Mouse (Mus musculus): ENCODE results near the gene Map3k20. TPM values are rescaled to one million over a fixed set of nuclear protein-coding genes. Genes with fewer than 3 reads are reported as not detected.

Map3k20 gene
- polyA plus RNA-seq, 1 experiment from 2014 or later, result 4.4 TPM

DNA sequence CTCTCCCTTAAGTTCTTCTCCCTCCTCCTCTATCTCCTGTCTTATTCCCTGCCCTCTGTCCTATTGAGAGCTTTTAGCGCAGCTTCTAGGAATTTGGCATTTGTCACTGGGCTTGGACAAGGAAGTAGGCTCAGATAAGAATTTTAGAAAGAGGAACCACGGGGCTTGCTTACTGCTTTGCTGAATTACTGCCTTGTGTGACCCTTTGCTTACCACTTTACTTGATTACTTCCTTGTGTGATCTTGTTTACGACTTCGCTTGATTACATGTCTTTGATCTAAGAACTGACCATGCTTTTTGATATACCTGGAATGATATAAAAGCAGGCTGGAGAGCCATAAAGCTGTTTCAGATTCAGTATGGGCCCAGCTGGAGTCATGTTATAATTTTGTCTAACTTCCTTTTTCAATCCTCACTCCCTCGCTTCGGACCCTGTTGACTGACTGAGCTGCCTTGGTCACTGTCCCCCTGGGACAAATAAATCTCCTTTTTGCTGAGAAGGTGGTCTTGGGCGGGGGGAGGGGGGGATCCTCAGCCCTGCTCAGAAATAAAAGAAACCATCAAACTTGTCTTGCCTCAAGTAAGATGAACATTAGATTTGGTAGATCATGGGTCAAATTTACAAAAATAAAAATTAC, 179.1 kb downstream of the Map3k20 start:
- no peaks in the 10 kb centered on the region for H3K27me3 ChIP-seq (ENCODE audit: control insufficient read depth, insufficient read depth, low read depth, low read length)
- H3K27ac ChIP-seq (ENCODE audit: low read length), result no peak overlapping the region
- no peaks in the 10 kb centered on the region for H3K36me3 ChIP-seq (ENCODE audit: control insufficient read depth, insufficient read depth, low read length)
- no peaks in the 10 kb centered on the region for H3K9me3 ChIP-seq (replicated peaks; ENCODE audit: control insufficient read depth, low read length, poor library complexity, severe bottlenecking)
- no peak for ATAC-seq
- WGBS, result 76% methylated on average over 7 of the region's 7 CpGs
- H3K9ac ChIP-seq (ENCODE audit: low read depth, low read length), result no peak overlapping the region
- H3K4me1 ChIP-seq (ENCODE audit: control insufficient read depth, insufficient read depth, low read length), result no peaks in the 10 kb centered on the region
- H3K4me2 ChIP-seq (ENCODE audit: low read length), result no peak overlapping the region
- H3K4me3 ChIP-seq (ENCODE audit: low read depth, low read length), result no peak overlapping the region

DNA sequence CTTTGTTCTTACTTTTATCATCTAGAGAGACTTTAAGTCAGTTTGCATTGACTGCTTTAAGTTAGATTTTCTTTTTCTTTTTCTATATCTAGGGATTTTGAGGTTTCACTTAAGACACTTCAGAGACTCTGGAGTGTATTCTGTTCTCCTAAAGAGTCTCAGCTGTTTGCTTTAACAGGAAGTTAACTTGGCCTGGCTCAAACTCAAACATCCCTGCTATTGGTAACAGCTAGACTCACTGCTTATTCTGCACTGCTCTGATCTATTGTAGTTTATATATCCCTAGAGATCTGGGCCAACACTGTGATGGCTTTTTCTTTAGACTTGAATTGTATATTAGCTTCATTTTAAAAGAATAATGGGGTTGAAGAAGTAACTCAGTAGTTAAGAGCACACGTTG, 182.2 kb downstream of the Map3k20 start:
- H3K4me3 ChIP-seq (ENCODE audit: low read depth, low read length), result no peak overlapping the region
- WGBS, result 88% methylated on average over 1 of the region's 1 CpGs

DNA sequence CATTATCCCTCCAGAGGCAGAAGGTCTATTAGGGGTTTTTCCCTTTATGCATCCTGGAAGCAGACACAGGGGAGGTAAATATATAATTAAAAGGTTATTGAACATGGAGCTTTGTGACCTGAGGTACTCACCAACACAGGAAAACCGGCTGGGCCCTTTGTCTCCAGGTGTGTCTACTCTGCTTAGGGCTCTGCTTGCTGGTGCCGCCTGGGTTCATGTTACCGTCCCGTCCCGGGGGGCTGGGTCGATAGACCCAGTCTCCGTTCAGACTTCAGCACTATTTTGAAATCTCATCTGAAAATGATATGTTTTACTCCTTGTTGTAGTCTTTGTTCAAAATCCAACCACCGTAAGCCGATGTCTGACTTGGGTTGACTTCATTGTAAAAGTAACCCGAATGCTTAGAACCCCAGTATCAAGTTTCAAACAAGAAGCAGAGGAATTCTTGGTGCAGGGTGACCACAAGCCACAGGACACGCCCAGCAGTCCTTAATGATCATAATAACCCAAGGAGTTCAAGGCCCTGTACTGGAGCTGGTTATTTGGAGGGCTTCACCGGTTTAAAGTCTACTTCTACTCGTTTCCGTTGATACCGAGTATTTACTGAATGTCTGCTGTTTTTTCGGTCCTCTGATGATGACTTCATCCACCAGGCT, 186.1 kb downstream of the Map3k20 start:
- Histone ChIP-seq H3K4me2 (ENCODE audit: low read length) (no peak overlapping the region), H3K9me3 (replicated peaks; ENCODE audit: control insufficient read depth, low read length, poor library complexity, severe bottlenecking) (no peaks in the 10 kb centered on the region), H3K27me3 (ENCODE audit: control insufficient read depth, insufficient read depth, low read depth, low read length) (peaks cover 7% of the 10 kb centered on the region), H3K4me3 (ENCODE audit: low read depth, low read length) (no peak overlapping the region), H3K4me1 (ENCODE audit: control insufficient read depth, insufficient read depth, low read length) (peaks cover 3% of the 10 kb centered on the region; the same call in 1 of the 2 replicates), H3K36me3 (ENCODE audit: control insufficient read depth, insufficient read depth, low read length) (no peaks in the 10 kb centered on the region), H3K27ac (ENCODE audit: low read length) (no peak overlapping the region), H3K9ac (ENCODE audit: low read depth, low read length) (no peak overlapping the region)
- no peak for ATAC-seq
- 84% methylated on average over 16 of the region's 16 CpGs for WGBS

More for the DNA sequence above, 182.2 kb downstream of the Map3k20 start:
- no peak overlapping the region for H3K27ac ChIP-seq (ENCODE audit: low read length)
- H3K4me1 ChIP-seq (ENCODE audit: control insufficient read depth, insufficient read depth, low read length), result no peaks in the 10 kb centered on the region
- no peak overlapping the region for H3K9ac ChIP-seq (ENCODE audit: low read depth, low read length)
- no peaks in the 10 kb centered on the region for H3K9me3 ChIP-seq (replicated peaks; ENCODE audit: control insufficient read depth, low read length, poor library complexity, severe bottlenecking)
- no peaks in the 10 kb centered on the region for H3K36me3 ChIP-seq (ENCODE audit: control insufficient read depth, insufficient read depth, low read length)
- ATAC-seq, result no peak
- no peak overlapping the region for H3K4me2 ChIP-seq (ENCODE audit: low read length)
- no peaks in the 10 kb centered on the region for H3K27me3 ChIP-seq (ENCODE audit: control insufficient read depth, insufficient read depth, low read depth, low read length)

DNA sequence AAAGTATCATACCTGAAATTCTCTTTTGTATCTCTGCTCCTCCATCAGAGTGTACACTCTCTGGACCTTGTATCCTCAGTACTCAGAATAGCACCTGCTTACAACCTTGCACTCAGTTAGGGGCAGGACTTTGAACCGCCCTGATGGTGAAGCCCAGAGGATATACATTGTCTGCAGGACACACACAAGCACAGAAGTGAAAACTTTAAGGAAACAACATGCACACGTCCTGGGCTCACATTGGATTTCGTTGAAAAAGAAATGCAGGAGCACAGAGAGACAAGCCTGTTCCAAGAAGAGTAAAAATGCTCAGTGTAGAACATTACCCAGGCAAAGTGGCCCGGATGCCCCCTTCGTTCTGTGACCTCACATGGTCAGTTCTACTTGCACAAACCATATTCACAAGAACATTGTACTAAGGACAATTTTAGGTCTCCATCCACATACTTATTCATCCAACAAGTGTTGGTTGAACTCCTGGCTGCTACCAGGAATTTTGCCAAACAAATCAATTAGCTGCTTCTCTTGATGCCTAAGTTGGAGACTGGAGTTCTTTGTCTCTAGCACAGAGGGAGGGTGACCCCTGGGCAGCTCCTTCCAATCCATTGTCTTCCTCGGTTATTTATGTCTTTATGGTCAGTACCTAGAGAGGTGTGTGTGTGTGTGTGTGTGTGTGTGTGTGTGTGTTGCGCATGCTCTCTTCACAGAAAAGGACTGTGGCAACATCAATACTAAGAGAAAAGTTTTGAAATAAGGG, 189.3 kb downstream of the Map3k20 start:
- Histone ChIP-seq H3K4me2 (ENCODE audit: low read length) (no peak overlapping the region), H3K27ac (ENCODE audit: low read length) (no peak overlapping the region)
- 18% methylated on average over 7 of the region's 7 CpGs for WGBS

DNA sequence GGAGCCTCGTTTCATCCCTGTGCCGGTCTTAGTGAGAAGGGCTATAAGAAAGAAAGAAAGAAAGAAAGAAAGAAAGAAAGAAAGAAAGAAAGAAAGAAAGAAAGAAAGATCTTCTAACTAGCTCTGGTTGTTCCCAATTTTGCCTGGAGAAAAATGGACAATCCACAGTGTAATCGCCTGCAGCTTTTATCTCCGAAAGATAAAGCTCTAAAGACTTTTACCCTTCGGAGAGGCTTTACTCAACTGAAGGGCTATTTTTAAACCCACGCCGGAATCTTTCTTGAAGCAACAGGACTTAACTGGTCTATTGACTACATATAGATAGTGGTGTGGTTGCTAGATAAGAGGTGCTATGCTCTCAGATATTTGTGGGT, 190.0 kb downstream of the Map3k20 start:
- H3K4me1 ChIP-seq (ENCODE audit: control insufficient read depth, insufficient read depth, low read length), result peaks cover 7% of the 10 kb centered on the region; the same call in 1 of the 2 replicates
- H3K36me3 ChIP-seq (ENCODE audit: control insufficient read depth, insufficient read depth, low read length), result no peaks in the 10 kb centered on the region
- H3K9me3 ChIP-seq (replicated peaks; ENCODE audit: control insufficient read depth, low read length, poor library complexity, severe bottlenecking), result no peaks in the 10 kb centered on the region
- peaks cover 7% of the 10 kb centered on the region for H3K27me3 ChIP-seq (ENCODE audit: control insufficient read depth, insufficient read depth, low read depth, low read length)
- peak overlapping the region; percentile 74 for H3K4me2 ChIP-seq (ENCODE audit: low read length)
- ATAC-seq, result no peak
- H3K9ac ChIP-seq (ENCODE audit: low read depth, low read length), result peak overlapping the region; percentile 64; the same call in 1 of the 2 replicates
- H3K4me3 ChIP-seq (ENCODE audit: low read depth, low read length), result peak overlapping the region; percentile 68
- H3K27ac ChIP-seq (ENCODE audit: low read length), result no peak overlapping the region
- WGBS, result 1% methylated on average over 7 of the region's 7 CpGs

More for the DNA sequence above, 189.3 kb downstream of the Map3k20 start:
- peaks cover 7% of the 10 kb centered on the region for H3K27me3 ChIP-seq (ENCODE audit: control insufficient read depth, insufficient read depth, low read depth, low read length)
- no peak for ATAC-seq
- no peaks in the 10 kb centered on the region for H3K36me3 ChIP-seq (ENCODE audit: control insufficient read depth, insufficient read depth, low read length)
- no peaks in the 10 kb centered on the region for H3K9me3 ChIP-seq (replicated peaks; ENCODE audit: control insufficient read depth, low read length, poor library complexity, severe bottlenecking)
- H3K4me1 ChIP-seq (ENCODE audit: control insufficient read depth, insufficient read depth, low read length), result peaks cover 7% of the 10 kb centered on the region; the same call in 1 of the 2 replicates
- H3K9ac ChIP-seq (ENCODE audit: low read depth, low read length), result no peak overlapping the region
- H3K4me3 ChIP-seq (ENCODE audit: low read depth, low read length), result no peak overlapping the region

DNA sequence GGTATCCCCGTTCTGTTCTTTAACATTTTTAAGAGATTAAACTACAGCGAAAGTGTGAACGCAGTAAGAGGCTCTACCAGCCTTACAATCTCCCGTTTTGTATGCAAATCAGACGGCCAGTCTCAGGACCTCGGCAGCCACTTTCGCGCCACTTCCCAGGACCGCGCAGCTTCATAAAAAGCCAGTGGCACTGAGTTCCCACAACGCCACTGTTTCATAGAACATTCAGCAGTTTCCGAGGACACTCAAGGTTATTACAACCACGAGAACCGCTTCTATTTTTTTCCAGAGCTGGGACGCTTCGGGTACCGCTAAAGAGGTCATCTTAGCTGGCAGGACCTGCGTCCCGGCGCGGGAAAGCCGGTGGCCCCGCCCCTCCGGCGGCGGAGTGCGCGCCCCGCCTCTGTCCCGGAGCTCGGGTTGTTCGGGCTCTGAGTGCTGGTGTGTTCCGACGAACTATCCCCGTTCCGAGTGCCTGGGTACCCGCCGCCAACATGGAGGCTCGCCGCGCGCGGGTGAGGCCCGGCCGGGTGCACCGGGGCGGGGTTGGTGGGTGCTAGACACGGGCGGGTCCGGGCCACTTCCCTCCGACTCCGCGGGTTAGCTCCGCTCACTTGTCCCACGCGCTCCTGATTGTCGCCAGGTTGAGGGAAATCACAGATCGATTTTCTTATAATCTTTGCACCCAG, 190.5 kb downstream of the Map3k20 start, which contains the start of gene Cdca7:
Gene Cdca7, plus strand, starts transcription at position 363 of the 689 bp plus-strand sequence.
- H3K4me2 ChIP-seq (ENCODE audit: low read length), result peak within 1 kb of the TSS; percentile 74
- peak within 1 kb of the TSS; percentile 64 for H3K9ac ChIP-seq (ENCODE audit: low read depth, low read length)
- H3K36me3 ChIP-seq (ENCODE audit: control insufficient read depth, insufficient read depth, low read length), result no peaks in the 10 kb centered on the region
- H3K9me3 ChIP-seq (replicated peaks; ENCODE audit: control insufficient read depth, low read length, poor library complexity, severe bottlenecking), result no peaks in the 10 kb centered on the region
- WGBS, result under 1% methylated on average over 58 of the region's 58 CpGs
- ATAC-seq, result peak; percentile 78
- H3K4me1 ChIP-seq (ENCODE audit: control insufficient read depth, insufficient read depth, low read length), result peaks cover 7% of the 10 kb centered on the region; the same call in 1 of the 2 replicates
- 0 out of 2 replicates have a peak within 1 kb of the TSS, but pooled peaks have one; percentile 33 for H3K27ac ChIP-seq (ENCODE audit: low read length)
- peaks cover 7% of the 10 kb centered on the region for H3K27me3 ChIP-seq (ENCODE audit: control insufficient read depth, insufficient read depth, low read depth, low read length)
- peak within 1 kb of the TSS; percentile 68 for H3K4me3 ChIP-seq (ENCODE audit: low read depth, low read length)

DNA sequence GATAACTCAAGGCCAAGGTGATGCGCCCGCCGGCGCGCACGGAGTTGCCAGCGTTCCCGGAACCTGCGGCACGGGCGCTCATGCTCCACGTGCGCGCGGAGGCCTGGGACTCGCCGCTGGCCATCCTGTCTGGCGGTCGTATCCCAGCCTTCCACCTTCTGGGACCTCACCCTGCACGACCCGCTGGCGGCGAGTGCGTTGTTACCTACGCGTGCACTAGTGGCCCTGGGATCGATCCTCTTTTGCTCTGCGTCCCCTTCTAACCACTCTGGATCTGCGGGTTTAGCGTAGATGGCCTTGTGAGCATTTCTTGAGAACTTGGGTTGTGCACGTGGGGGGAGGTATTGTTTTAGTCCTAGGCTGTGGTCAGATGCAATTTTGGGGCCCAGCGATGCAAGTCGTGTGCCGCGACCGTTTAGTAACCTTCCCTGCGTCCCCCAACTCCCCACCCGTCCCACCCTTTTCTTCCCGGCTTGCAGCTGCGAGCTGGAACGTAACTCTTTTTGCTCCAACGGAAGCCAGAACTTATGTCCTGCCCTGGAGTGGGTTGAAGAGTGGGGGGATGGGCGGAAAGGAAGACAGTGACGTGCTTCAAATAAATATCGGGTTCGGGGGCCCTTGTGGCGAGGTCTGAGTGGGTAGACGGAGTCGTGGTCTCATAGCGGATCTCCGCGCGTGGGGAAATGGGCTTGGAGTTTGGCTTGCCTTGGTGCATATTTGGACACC, 191.2 kb downstream of the Map3k20 start:
- Histone ChIP-seq H3K4me3 (ENCODE audit: low read depth, low read length) (peak overlapping the region; percentile 68), H3K27me3 (ENCODE audit: control insufficient read depth, insufficient read depth, low read depth, low read length) (peaks cover 7% of the 10 kb centered on the region), H3K4me2 (ENCODE audit: low read length) (peak overlapping the region; percentile 74), H3K27ac (ENCODE audit: low read length) (no peak overlapping the region), H3K4me1 (ENCODE audit: control insufficient read depth, insufficient read depth, low read length) (peaks cover 7% of the 10 kb centered on the region; the same call in 1 of the 2 replicates), H3K9ac (ENCODE audit: low read depth, low read length) (peak overlapping the region; percentile 64), H3K36me3 (ENCODE audit: control insufficient read depth, insufficient read depth, low read length) (no peaks in the 10 kb centered on the region), H3K9me3 (replicated peaks; ENCODE audit: control insufficient read depth, low read length, poor library complexity, severe bottlenecking) (no peaks in the 10 kb centered on the region)
- under 1% methylated on average over 53 of the region's 53 CpGs for WGBS
- ATAC-seq, result peak; percentile 71

DNA sequence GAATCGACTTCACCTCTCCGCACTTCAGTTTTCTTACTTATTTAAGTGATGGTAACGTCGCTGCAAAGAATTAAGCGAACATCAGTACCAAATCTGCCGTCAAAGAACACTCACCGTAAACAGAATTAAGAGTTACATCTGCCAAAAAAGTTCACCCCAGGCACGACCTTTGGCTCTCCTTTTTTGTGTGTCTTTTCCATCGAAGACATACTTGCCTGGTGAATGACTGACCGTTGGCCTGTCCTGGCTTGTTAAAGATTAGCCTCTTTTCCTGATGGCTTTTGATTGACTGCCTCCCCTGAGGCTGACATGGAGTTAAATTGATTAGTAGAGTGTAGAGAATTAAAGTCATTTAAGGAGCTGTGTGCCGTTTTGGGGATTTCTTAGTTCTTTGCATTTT, 191.8 kb downstream of the Map3k20 start:
- Histone ChIP-seq H3K27me3 (ENCODE audit: control insufficient read depth, insufficient read depth, low read depth, low read length) (peaks cover 7% of the 10 kb centered on the region), H3K4me1 (ENCODE audit: control insufficient read depth, insufficient read depth, low read length) (peaks cover 7% of the 10 kb centered on the region; the same call in 1 of the 2 replicates), H3K4me2 (ENCODE audit: low read length) (peak overlapping the region; percentile 74), H3K36me3 (ENCODE audit: control insufficient read depth, insufficient read depth, low read length) (no peaks in the 10 kb centered on the region), H3K9me3 (replicated peaks; ENCODE audit: control insufficient read depth, low read length, poor library complexity, severe bottlenecking) (no peaks in the 10 kb centered on the region), H3K27ac (ENCODE audit: low read length) (no peak overlapping the region), H3K9ac (ENCODE audit: low read depth, low read length) (no peak overlapping the region), H3K4me3 (ENCODE audit: low read depth, low read length) (peak overlapping the region; percentile 68)
- no peak for ATAC-seq
- 4% methylated on average over 11 of the region's 11 CpGs for WGBS

Measured in midbrain, embryonic 16.5 days (tissue).